8 mouse cellular contexts compared by ENCODE assay signal in the genomic region with DNA sequence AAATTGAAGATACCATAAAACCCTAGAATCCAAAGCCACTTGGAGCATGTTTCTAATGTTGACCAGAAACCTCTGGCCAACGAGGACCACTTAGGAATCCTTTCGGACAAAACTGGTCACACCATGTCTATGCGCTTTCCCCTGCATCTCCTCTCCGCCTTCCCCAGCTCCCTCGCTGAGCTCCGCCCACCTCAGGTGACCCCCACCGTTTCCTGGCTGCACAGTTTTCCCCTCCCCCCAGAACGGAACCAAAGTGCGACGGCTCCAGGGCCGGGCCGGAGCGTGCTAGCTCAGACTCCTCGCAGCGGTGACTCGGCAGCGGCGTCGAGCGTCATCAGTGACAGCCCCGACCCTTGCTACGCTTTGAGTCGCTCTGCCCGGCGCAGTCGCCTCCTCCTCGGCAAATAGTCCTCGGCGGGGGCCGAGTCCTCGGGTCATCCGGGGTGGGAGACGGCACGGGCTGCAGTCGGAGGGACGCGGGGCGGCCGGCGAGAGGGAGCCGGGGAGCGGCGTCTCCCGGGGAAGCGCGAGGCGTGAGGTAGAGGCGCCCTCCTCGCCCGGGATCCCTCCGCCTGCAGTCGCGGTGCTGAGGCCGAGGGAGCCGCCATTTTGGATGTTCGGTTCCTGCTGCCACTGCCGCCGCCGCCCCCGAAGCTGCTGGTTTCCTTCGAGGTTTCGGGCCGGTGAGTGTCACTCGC. TPM values are rescaled to one million over a fixed set of nuclear protein-coding genes. Genes with fewer than 3 reads are reported as not detected.
A peak's percentile ranks its signal among the peaks of the same experiment; 100 is the strongest.
DNase-seq lines count a peak whose midpoint lies in the region; ATAC-seq lines count a peak whose summit lies in the region.

Gene Ap1g1 (plus strand): TSS at position 275 of the 698 bp plus-strand sequence.

- no peaks in the 10 kb centered on the region; the same call in 1 of the 2 replicates for H3K27me3 ChIP-seq in lung, embryonic 16.5 days (ENCODE audit: control insufficient read depth, insufficient read depth, low read depth, low read length)

- peaks cover 13% of the 10 kb centered on the region for H3K4me1 ChIP-seq in lung, embryonic 16.5 days (replicated peaks; ENCODE audit: control insufficient read depth, insufficient read depth, low read length)

- H3K9ac ChIP-seq in lung, embryonic 16.5 days (ENCODE audit: low read length): peak within 1 kb of the TSS; percentile 95

- DNase-seq in MEL-GATA-1-ER (ENCODE audit: extremely low read depth, low read depth): peak; percentile 94
- peak; percentile 97 for DNase-seq in cerebellum, adult 8-10 months
- peak; percentile 98 for DNase-seq in forelimb bud, embryonic 11.5 days (ENCODE audit: low read depth, low spot score)
- DNase-seq in layer of hippocampus, adult 9-10 months (ENCODE audit: low spot score): peak; percentile 92
- DNase-seq in ovary, postnatal 10 days (ENCODE audit: low spot score): peak; percentile 94
- DNase-seq in thymus, postnatal 10 days (ENCODE audit: low spot score in 2 of 2): peak; percentile 98

- peak; percentile 97 to 99 for ATAC-seq in hematopoietic stem cell, adult 5-6 weeks (replicated peaks in 1 of 2; ENCODE audit: insufficient read depth in 1 of 2, low FRiP score in 2 of 2, low TSS enrichment in 1 of 2, low read depth in 1 of 2, poor library complexity in 2 of 2, severe bottlenecking in 2 of 2)
- peak; percentile 99 for ATAC-seq in lung, embryonic 16.5 days (ENCODE audit: low read depth)

- no peaks in the 10 kb centered on the region for H3K9me3 ChIP-seq in lung, embryonic 16.5 days (ENCODE audit: control insufficient read depth, low read length)

- peak within 1 kb of the TSS; percentile 98 for H3K4me2 ChIP-seq in lung, embryonic 16.5 days (ENCODE audit: low read depth, low read length)

- WGBS in lung, embryonic 16.5 days: under 1% methylated on average over 64 of the region's 64 CpGs

- H3K4me3 ChIP-seq in lung, embryonic 16.5 days (ENCODE audit: low read length): peak within 1 kb of the TSS; percentile 96

- no peaks in the 10 kb centered on the region for H3K36me3 ChIP-seq in lung, embryonic 16.5 days (ENCODE audit: control insufficient read depth, insufficient read depth, low read length)

- H3K27ac ChIP-seq in lung, embryonic 16.5 days (ENCODE audit: low read length): peak within 1 kb of the TSS; percentile 97

RNA-seq across cellular contexts. Expression of gene Ap1g1, which starts in this region (rescaled TPM):
- 62.0 TPM in 2 replicates for total RNA-seq in hematopoietic stem cell, adult 5-6 weeks (2017)
- 41.8 and 46.6 TPM in 2 replicates for polyA plus RNA-seq in lung, embryonic 16.5 days (2015; fragmentation: Nextera tagmentation; extraction: Ambion mirVana)

Comparison
In these comparisons a context has a peak if more than half of its experiments do, and no peak if none do; other contexts are left out.
1. Peak in every context shown above with its lines: DNase-seq, ATAC-seq, H3K4me3 ChIP-seq and H3K27ac ChIP-seq.